Mouse (Mus musculus): ENCODE data around the gene C2.

DNA sequence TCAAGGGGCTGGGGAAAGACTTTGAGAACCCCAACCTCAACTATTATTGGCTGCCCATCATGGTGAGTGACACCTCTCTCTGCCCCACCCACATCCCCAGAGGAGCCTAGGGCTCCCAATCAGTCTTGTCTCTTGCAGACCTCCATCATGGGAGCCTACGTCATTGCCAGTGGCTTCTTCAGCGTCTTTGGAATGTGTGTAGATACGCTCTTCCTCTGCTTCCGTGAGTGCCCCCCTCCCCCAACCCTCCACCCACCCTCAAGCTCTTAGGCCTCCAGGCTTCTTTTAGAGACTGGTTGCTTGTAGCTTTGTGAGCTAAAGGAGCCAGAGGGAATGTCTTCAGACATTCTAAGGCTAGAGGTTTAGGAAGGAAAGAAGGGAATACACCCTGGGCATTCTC lies 30.8 kb upstream of the C2 start:
- TF ChIP-seq EP300 (IDR thresholded peaks at IDR 0.05; ENCODE audit: low read depth) (no peak), CTCF (IDR thresholded peaks at IDR 0.05; ENCODE audit: low read depth) (no peak)

All from heart, postnatal 0 days (tissue).